Mouse (Mus musculus) forebrain, embryonic 14.5 days (tissue): ENCODE measurements at regions not wholly inside any gene's neighbourhood (a gene's known extent, or its start where the extent isn't known, plus 50 kb on each side); places are given as distances from the start of the nearest gene placed in this dataset.
A peak's percentile ranks its signal among the peaks of the same experiment; 100 is the strongest.

Source experiments
- ATAC-seq: fragments of 200-750 bp; cut with Nextera tagmentation; 2 replicates; pipeline ENCODE4 v1.8.0; 2017; ENCODE audit warnings: mild to moderate bottlenecking, moderate library complexity
- DNase-seq: peaks from one replicate; pipeline ENCODE4 v3.0.0-alpha.2; 2015; ENCODE audit warnings: low spot score
- H3K27ac ChIP-seq: fragments of 300-500 bp; sonication (generic); 2 replicates; pipeline ENCODE4 v1.5.1; 2014; ENCODE audit warnings: low read depth, mild to moderate bottlenecking, control low read depth, low read length, moderate library complexity
- H3K27me3 ChIP-seq: fragments of 300-500 bp; sonication (generic); replicated peaks from 2 replicates; pipeline ENCODE4 v1.6.1; 2014; ENCODE audit warnings: low read length, control low read depth, mixed read lengths; ENCODE audit not compliant: control insufficient read depth, insufficient read depth
- H3K36me3 ChIP-seq: fragments of 300-500 bp; sonication (generic); 2 replicates; pipeline ENCODE4 v1.6.1; 2014; ENCODE audit warnings: low read length, control low read depth; ENCODE audit not compliant: control insufficient read depth, insufficient read depth
- H3K4me1 ChIP-seq: fragments of 300-500 bp; sonication (generic); 2 replicates; pipeline ENCODE4 v1.6.1; 2014; ENCODE audit warnings: antibody characterized with exemption, low read length, control low read depth; ENCODE audit not compliant: control insufficient read depth, insufficient read depth
- H3K4me2 ChIP-seq: fragments of 300-500 bp; sonication (generic); 2 replicates; pipeline ENCODE4 v1.6.1; 2014; ENCODE audit warnings: mild to moderate bottlenecking, control low read depth, low read length
- H3K4me3 ChIP-seq: fragments of 300-500 bp; sonication (generic); 2 replicates; pipeline ENCODE4 v1.5.1; 2014; ENCODE audit warnings: low read depth, low read length, control low read depth
- H3K9ac ChIP-seq: fragments of 300-500 bp; sonication (generic); 2 replicates; pipeline ENCODE4 v1.6.1; 2014; ENCODE audit warnings: mild to moderate bottlenecking, low read length, control low read depth, moderate library complexity
- H3K9me3 ChIP-seq: fragments of 300-500 bp; sonication (generic); replicated peaks from 2 replicates; pipeline ENCODE4 v1.6.1; 2016; ENCODE audit warnings: low read length, control low read depth, mixed read lengths; ENCODE audit not compliant: control insufficient read depth
- WGBS: fragments of 180-500 bp; shearing (Covaris S2); extraction: QIAGEN DNeasy Blood & Tissue Kit; methylation state at CpG from one replicate; pipeline ENCODE4 v1.1.7; 2014; 5-methylcytosine and 5-hydroxymethylcytosine counted together

DNA sequence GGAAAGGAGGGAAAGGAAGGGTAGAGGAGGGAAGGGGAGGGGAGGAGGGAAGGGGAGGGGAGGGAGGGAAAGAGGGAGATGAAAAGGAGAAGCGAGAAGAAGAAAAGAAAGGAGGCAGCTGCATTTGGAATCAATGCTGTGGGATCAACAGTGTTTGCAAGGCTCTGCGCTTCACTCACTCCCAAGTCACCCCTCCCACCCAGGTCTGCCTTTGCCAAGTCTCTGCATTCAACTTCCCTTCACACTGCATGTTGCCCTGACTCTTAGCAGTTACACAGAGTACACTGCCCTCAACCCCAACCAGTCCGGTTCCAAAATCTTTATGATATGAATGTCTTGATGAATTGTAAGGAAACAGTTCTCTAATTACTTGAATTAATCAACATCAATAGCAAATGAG, 376.9 kb downstream of the Adgrl2 start:
- Histone ChIP-seq H3K36me3 (no peaks in the 10 kb centered on the region), H3K9ac (no peak overlapping the region), H3K27me3 (no peaks in the 10 kb centered on the region), H3K4me1 (no peaks in the 10 kb centered on the region), H3K9me3 (no peaks in the 10 kb centered on the region), H3K4me2 (no peak overlapping the region), H3K4me3 (no peak overlapping the region), H3K27ac (no peak overlapping the region)
- WGBS, result 48% methylated on average over 3 of the region's 3 CpGs
- peak; percentile 42; the same call in 1 of the 2 replicates for ATAC-seq
- DNase-seq, result peak; percentile 38

DNA sequence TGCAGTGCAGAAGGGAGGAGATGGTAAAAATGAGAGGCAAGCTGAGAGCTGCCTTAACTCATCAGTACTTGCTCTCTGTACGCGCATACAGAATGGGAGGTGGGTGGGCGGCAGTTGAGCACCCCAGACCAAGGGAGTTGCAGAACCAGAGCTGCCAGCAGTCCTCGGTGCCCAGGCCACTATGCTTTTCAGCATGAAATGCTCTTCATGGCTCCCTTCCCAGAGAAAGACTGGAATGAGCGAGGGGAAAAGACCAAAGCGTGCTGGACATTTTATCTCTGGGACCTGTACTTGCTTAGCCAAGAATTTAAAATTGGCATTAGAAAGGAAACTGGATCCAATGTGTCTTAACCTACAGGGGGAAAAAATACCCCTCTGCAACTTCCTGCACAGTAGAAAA, 387.1 kb downstream of the Adgrl2 start:
- Histone ChIP-seq H3K4me2 (no peak overlapping the region), H3K4me3 (no peak overlapping the region), H3K27ac (no peak overlapping the region), H3K9me3 (no peaks in the 10 kb centered on the region), H3K9ac (no peak overlapping the region), H3K4me1 (no peaks in the 10 kb centered on the region), H3K36me3 (no peaks in the 10 kb centered on the region), H3K27me3 (no peaks in the 10 kb centered on the region)
- DNase-seq, result no peak
- 91% methylated on average over 6 of the region's 6 CpGs for WGBS
- no peak for ATAC-seq

DNA sequence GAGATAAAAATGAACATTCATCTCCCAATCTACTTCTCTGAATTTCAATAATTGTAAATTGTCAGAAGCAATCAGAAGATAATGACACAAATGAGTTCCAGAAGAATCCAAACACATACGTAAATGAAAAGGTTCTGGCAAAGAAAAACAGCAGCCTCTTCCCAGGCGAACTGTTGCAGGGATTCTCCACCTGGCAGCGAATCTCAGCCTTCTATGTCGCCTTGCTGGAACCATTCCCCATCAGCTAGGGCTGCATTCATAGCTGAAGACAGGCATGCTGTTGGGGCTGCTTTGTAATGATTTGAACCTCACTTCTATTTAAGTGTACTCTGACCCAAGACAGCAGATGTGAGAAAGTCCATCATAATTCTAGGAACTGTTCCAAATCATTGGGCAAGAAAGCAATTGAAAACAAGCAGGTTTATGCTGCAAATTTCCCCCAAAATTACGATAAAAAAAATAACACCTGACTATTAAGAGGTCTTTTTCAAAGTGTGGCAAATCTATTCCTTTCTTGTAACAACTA, 387.6 kb downstream of the Adgrl2 start:
- ATAC-seq (no peak), DNase-seq (peak; percentile 23)
- Histone ChIP-seq H3K27ac (no peak overlapping the region), H3K36me3 (no peaks in the 10 kb centered on the region), H3K9ac (no peak overlapping the region), H3K9me3 (no peaks in the 10 kb centered on the region), H3K4me3 (no peak overlapping the region), H3K4me1 (no peaks in the 10 kb centered on the region), H3K27me3 (no peaks in the 10 kb centered on the region), H3K4me2 (no peak overlapping the region)
- WGBS, result 84% methylated on average over 5 of the region's 5 CpGs

DNA sequence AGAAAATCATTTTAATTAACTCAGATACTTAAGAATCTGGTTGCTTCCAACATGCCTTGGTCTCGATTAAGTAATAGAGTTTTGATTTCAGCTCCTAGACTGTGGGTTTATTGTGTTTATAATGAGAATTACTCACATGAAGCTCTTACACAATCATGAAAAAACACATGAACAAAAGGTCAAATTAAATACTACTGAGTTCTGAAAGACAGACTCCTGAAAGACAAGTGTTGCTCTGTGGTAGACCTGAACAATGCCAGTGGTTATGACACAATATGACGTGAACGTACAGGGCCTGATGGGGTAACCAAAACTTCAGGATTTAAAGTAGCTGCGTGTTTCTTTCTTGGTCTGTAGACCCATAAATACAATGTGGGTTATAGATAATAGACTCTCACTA, 394.8 kb downstream of the Adgrl2 start:
- H3K36me3 ChIP-seq, result no peaks in the 10 kb centered on the region
- WGBS, result 48% methylated on average over 4 of the region's 4 CpGs
- no peak overlapping the region for H3K27ac ChIP-seq
- H3K4me2 ChIP-seq, result no peak overlapping the region
- H3K27me3 ChIP-seq, result no peaks in the 10 kb centered on the region
- no peak overlapping the region for H3K4me3 ChIP-seq
- H3K4me1 ChIP-seq, result no peaks in the 10 kb centered on the region
- H3K9me3 ChIP-seq, result no peaks in the 10 kb centered on the region
- ATAC-seq (no peak), DNase-seq (no peak)
- no peak overlapping the region for H3K9ac ChIP-seq

DNA sequence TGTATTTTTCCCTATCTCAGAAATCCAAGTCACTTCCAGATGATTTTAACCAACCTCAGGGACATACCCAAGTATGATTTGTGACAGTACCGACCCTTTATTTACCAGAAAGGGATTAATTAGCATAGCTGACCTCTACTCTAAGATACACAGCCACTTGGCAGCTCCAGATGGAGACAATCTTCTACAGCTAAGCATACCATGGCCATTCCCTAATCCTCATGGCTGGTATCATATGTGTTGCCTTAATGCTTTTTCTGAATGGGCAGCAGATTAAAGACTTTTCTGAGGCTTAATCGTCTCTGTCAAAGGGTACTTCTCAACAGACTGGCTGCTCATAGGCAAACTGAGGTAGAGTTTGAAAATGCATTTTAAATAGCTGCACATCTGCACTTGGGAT, 400.8 kb downstream of the Adgrl2 start:
- ATAC-seq, result no peak
- 65% methylated on average over 2 of the region's 2 CpGs for WGBS

DNA sequence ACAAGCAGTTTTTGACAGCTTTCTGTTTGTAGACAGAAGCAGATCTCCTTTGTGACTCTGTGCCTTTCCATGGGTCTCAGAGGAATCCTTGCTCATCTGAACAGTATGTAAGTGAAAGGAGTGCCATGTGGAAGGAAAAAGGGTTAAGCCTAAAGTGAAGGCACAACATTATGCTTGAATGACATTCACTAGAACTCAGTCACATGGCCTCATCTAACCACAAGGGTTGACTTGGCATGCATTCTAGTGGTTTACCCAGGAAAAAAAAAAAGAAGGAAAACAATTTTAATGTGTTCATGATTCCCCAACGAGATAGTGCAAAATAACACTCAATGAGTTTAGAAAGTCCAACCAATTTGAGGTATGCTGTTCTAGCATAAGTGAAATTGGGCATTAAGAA, 414.6 kb downstream of the Adgrl2 start:
- Histone ChIP-seq H3K9ac (no peak overlapping the region), H3K27me3 (no peaks in the 10 kb centered on the region), H3K36me3 (no peaks in the 10 kb centered on the region), H3K4me3 (no peak overlapping the region), H3K4me2 (no peak overlapping the region), H3K27ac (no peak overlapping the region), H3K4me1 (no peaks in the 10 kb centered on the region), H3K9me3 (no peaks in the 10 kb centered on the region)
- ATAC-seq (no peak), DNase-seq (no peak)
- 94% methylated on average over 1 of the region's 1 CpGs for WGBS

More for the DNA sequence above, 400.8 kb downstream of the Adgrl2 start:
- Histone ChIP-seq H3K36me3 (no peaks in the 10 kb centered on the region), H3K27me3 (no peaks in the 10 kb centered on the region), H3K9ac (no peak overlapping the region), H3K4me1 (no peaks in the 10 kb centered on the region), H3K4me3 (no peak overlapping the region), H3K4me2 (no peak overlapping the region), H3K9me3 (no peaks in the 10 kb centered on the region), H3K27ac (no peak overlapping the region)
- DNase-seq, result no peak

DNA sequence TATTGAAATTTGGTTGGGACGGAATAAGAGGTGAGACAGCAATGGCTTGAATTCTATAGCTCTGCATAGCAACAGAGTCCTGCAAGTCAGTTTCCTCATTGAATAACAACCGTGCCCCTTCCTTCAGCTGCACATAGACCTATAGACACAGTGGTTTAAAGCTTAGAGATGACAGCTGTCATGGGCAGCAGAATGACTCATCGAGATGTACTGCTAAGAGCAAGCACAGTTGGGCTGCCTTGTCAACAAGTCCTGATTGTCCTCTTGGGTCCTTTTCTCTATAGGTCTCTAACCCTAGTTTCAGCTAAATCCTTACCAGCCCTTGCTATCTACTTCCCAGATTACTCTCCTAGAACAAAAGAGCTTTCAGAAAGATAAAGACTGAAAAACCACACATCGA, 417.9 kb downstream of the Adgrl2 start:
- Histone ChIP-seq H3K9ac (no peak overlapping the region), H3K36me3 (no peaks in the 10 kb centered on the region), H3K27me3 (no peaks in the 10 kb centered on the region), H3K9me3 (no peaks in the 10 kb centered on the region), H3K4me3 (no peak overlapping the region), H3K4me1 (no peaks in the 10 kb centered on the region), H3K4me2 (no peak overlapping the region), H3K27ac (no peak overlapping the region)
- ATAC-seq, result no peak
- no peak for DNase-seq
- WGBS, result 80% methylated on average over 4 of the region's 4 CpGs

DNA sequence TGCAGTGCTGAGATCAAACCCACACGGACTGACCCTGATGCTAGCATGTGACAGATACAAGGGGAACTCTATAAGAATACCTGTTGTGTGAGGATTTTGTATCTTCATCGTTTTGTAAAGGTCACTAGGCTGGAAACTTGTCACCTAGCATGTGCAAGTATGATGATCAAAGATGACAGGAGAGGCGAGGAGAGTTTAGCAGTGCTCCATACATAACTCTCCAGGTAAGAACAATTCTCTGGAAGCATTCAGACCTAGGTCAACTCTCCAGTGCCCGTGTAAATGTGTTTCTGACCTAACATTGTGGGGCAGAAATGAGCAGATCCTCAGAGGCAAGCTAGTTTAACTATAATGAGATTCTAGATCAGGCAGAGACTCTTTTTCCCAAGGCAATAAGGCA, 425.6 kb downstream of the Adgrl2 start:
- no peaks in the 10 kb centered on the region for H3K27me3 ChIP-seq
- H3K9me3 ChIP-seq, result no peaks in the 10 kb centered on the region
- H3K4me3 ChIP-seq, result no peak overlapping the region
- ATAC-seq, result no peak
- H3K4me1 ChIP-seq, result peaks cover under 1% of the 10 kb centered on the region; the same call in 1 of the 2 replicates
- no peak for DNase-seq
- no peak overlapping the region for H3K4me2 ChIP-seq
- 87% methylated on average over 4 of the region's 4 CpGs for WGBS
- no peak overlapping the region for H3K9ac ChIP-seq
- no peak overlapping the region for H3K27ac ChIP-seq
- no peaks in the 10 kb centered on the region for H3K36me3 ChIP-seq

DNA sequence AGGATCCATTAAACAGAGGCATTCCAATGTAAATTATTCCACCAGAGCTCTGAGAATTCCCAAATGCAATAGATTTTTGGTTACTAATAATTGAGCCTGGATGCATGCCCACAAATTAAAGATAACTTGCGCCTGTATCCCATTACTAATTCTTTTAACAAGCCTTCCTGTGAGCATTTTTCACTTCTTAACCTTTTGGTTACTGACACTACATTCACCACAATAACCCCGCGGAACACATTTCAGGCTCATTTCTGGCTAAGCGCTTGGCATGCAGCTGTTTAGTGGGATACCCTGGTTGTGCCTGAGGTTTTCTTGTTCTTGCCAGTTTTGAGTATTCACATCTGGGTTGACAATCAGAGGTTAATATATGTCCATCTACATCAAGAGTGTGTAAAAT, 429.1 kb downstream of the Adgrl2 start:
- Histone ChIP-seq H3K27ac (no peak overlapping the region), H3K36me3 (no peaks in the 10 kb centered on the region), H3K4me2 (no peak overlapping the region), H3K9ac (no peak overlapping the region), H3K27me3 (peaks cover 3% of the 10 kb centered on the region; the same call in 1 of the 2 replicates), H3K4me3 (no peak overlapping the region), H3K4me1 (peaks cover 2% of the 10 kb centered on the region; the same call in 1 of the 2 replicates), H3K9me3 (no peaks in the 10 kb centered on the region)
- no peak for DNase-seq
- no peak for ATAC-seq
- 79% methylated on average over 4 of the region's 4 CpGs for WGBS
